Mouse (Mus musculus) heart, embryonic 12.5 days (tissue): ENCODE measurements at regions not wholly inside any gene's neighbourhood (a gene's known extent, or its start where the extent isn't known, plus 50 kb on each side); places are given as distances from the start of the nearest gene placed in this dataset.

Source experiments
- ATAC-seq: fragments of 200-750 bp; cut with Nextera tagmentation; 2 replicates; pipeline ENCODE4 v1.8.0; 2017; ENCODE audit warnings: moderate TSS enrichment, moderate library complexity; ENCODE audit not compliant: insufficient number of reproducible peaks, low FRiP score
- H3K27ac ChIP-seq: fragments of 300-500 bp; sonication (generic); 2 replicates; pipeline ENCODE4 v1.5.1; 2016; ENCODE audit warnings: mild to moderate bottlenecking, moderate library complexity; ENCODE audit not compliant: poor library complexity, severe bottlenecking
- H3K27me3 ChIP-seq: fragments of 300-500 bp; sonication (generic); replicated peaks from 2 replicates; pipeline ENCODE4 v1.6.1; 2016; ENCODE audit warnings: mild to moderate bottlenecking, moderate library complexity
- H3K36me3 ChIP-seq: fragments of 300-500 bp; sonication (generic); 2 replicates; pipeline ENCODE4 v1.6.1; 2016; ENCODE audit warnings: mild to moderate bottlenecking, moderate library complexity
- H3K4me1 ChIP-seq: fragments of 300-500 bp; sonication (generic); replicated peaks from 2 replicates; pipeline ENCODE4 v1.6.1; 2016; ENCODE audit warnings: mild to moderate bottlenecking
- H3K4me2 ChIP-seq: fragments of 300-500 bp; sonication (generic); 2 replicates; pipeline ENCODE4 v1.6.1; 2016; ENCODE audit warnings: mild to moderate bottlenecking, moderate library complexity
- H3K4me3 ChIP-seq: fragments of 300-500 bp; sonication (generic); 2 replicates; pipeline ENCODE4 v1.5.1; 2016; ENCODE audit warnings: mild to moderate bottlenecking
- H3K9ac ChIP-seq: fragments of 300-500 bp; sonication (generic); 2 replicates; pipeline ENCODE4 v1.6.1; 2016; ENCODE audit warnings: mild to moderate bottlenecking, moderate library complexity
- H3K9me3 ChIP-seq: fragments of 300-500 bp; sonication (generic); replicated peaks from 2 replicates; pipeline ENCODE4 v1.6.1; 2016; ENCODE audit warnings: mild to moderate bottlenecking, moderate library complexity
- WGBS: fragments of 180-500 bp; shearing (Covaris S2); methylation state at CpG from one replicate; pipeline ENCODE4 v1.1.7; 2016; 5-methylcytosine and 5-hydroxymethylcytosine counted together

GRCm38 (mm10) chr6:95936504-95936903 lies 176.4 kb upstream of the Fam19a1 start:
- Histone ChIP-seq H3K4me1 (no peaks in the 10 kb centered on the region), H3K4me2 (no peak overlapping the region), H3K36me3 (no peaks in the 10 kb centered on the region), H3K4me3 (no peak overlapping the region), H3K27me3 (no peaks in the 10 kb centered on the region), H3K9ac (no peak overlapping the region), H3K9me3 (no peaks in the 10 kb centered on the region), H3K27ac (no peak overlapping the region)
- no peak for ATAC-seq
- WGBS, result 54% methylated on average over 2 of the region's 2 CpGs

- 55% methylated on average over 4 of the region's 4 CpGs for WGBS
- H3K9ac ChIP-seq, result no peak overlapping the region
- no peaks in the 10 kb centered on the region for H3K9me3 ChIP-seq
- no peak overlapping the region for H3K4me3 ChIP-seq
- H3K27ac ChIP-seq, result no peak overlapping the region
- H3K4me2 ChIP-seq, result no peak overlapping the region
- H3K36me3 ChIP-seq, result no peaks in the 10 kb centered on the region
- H3K4me1 ChIP-seq, result no peaks in the 10 kb centered on the region
- ATAC-seq, result no peak
- no peaks in the 10 kb centered on the region for H3K27me3 ChIP-seq
These were observed 173.9 kb upstream of the Fam19a1 start for GRCm38 (mm10) chr6:95939052-95939451.

DNA sequence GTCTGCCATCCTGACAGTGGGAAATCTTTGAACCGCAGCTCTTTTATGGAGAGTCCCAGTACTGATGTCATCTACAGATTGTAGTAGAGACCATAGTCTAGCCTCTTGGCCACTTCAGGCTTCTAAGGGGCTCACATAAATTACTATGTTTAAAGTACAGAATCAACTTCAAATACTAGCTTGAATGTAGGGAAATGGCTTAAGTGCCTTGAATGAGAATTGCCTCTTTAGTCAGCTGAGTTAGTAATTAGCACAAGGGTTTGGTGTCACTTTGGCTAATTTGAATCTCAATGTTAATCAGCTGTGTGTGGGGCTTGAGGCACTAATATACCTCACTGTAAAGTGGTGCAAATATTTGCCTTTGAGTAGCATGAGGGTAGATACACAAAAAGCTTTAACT lies 152.2 kb upstream of the Fam19a1 start:
- ATAC-seq, result no peak
- Histone ChIP-seq H3K27ac (no peak overlapping the region), H3K4me2 (no peak overlapping the region), H3K36me3 (no peaks in the 10 kb centered on the region), H3K9me3 (no peaks in the 10 kb centered on the region), H3K4me1 (no peaks in the 10 kb centered on the region), H3K9ac (no peak overlapping the region), H3K27me3 (no peaks in the 10 kb centered on the region), H3K4me3 (no peak overlapping the region)
- WGBS, result 86% methylated on average over 1 of the region's 1 CpGs

DNA sequence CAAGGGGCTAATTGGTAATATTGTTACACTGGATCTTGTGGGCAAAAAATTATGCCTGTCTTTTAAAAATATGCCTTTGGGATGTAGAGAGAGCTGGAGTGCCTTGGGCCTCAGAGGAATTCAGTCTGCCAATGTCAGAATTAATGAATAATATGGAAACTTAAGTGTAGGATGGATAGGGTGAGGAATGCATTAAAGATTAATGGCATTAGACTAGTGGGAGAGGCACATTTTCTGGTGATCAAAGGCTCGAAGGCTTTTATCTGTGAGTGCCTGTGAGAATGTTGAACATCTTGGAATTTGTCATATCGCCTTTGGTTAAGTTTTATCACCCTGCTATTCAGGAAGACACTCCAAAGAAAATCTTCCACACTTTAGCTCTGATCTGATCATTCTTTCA lies 146.7 kb upstream of the Fam19a1 start:
- no peaks in the 10 kb centered on the region for H3K27me3 ChIP-seq
- H3K9me3 ChIP-seq, result no peaks in the 10 kb centered on the region
- H3K4me2 ChIP-seq, result no peak overlapping the region
- no peak overlapping the region for H3K9ac ChIP-seq
- 25% methylated on average over 2 of the region's 2 CpGs for WGBS
- no peak overlapping the region for H3K4me3 ChIP-seq
- no peaks in the 10 kb centered on the region for H3K4me1 ChIP-seq
- H3K36me3 ChIP-seq, result no peaks in the 10 kb centered on the region
- ATAC-seq, result no peak
- no peak overlapping the region for H3K27ac ChIP-seq

- H3K4me2 ChIP-seq, result no peak overlapping the region
- H3K27ac ChIP-seq, result no peak overlapping the region
- H3K9ac ChIP-seq, result no peak overlapping the region
- H3K36me3 ChIP-seq, result no peaks in the 10 kb centered on the region
- H3K4me3 ChIP-seq, result no peak overlapping the region
- no peak for ATAC-seq
- 81% methylated on average over 2 of the region's 2 CpGs for WGBS
- H3K27me3 ChIP-seq, result no peaks in the 10 kb centered on the region
- H3K9me3 ChIP-seq, result no peaks in the 10 kb centered on the region
- no peaks in the 10 kb centered on the region for H3K4me1 ChIP-seq
These were observed 137.0 kb upstream of the Fam19a1 start for GRCm38 (mm10) chr6:95975994-95976393.

DNA sequence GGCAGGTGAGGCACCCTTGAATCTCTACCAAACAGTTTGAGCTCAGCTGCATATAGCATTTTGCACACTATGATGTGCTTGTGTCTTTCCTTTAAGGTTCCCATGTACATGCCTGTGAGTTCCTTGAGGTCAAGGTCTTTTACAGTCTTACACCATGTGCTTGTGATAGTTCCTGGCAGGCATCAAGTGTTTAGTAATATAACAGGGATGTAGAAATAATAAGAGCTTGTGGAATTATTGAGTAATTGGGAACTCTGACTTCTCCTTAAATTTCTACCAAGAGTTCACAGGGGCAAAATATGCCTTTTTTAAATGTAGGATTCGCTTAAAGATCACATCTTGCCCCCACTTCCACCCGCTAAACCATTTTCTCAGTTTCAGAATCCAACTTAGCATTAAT lies 115.9 kb upstream of the Fam19a1 start:
- Histone ChIP-seq H3K4me2 (no peak overlapping the region), H3K36me3 (no peaks in the 10 kb centered on the region), H3K27ac (no peak overlapping the region), H3K4me1 (no peaks in the 10 kb centered on the region), H3K4me3 (no peak overlapping the region), H3K9me3 (no peaks in the 10 kb centered on the region), H3K9ac (no peak overlapping the region), H3K27me3 (no peaks in the 10 kb centered on the region)
- 78% methylated on average over 2 of the region's 2 CpGs for WGBS
- ATAC-seq, result no peak

GRCm38 (mm10) chr6:95997741-95998140 lies 115.2 kb upstream of the Fam19a1 start:
- ATAC-seq, result no peak
- no peak overlapping the region for H3K4me3 ChIP-seq
- H3K9me3 ChIP-seq, result no peaks in the 10 kb centered on the region
- no peaks in the 10 kb centered on the region for H3K27me3 ChIP-seq
- H3K27ac ChIP-seq, result no peak overlapping the region
- H3K36me3 ChIP-seq, result no peaks in the 10 kb centered on the region
- 71% methylated on average over 3 of the region's 3 CpGs for WGBS
- H3K9ac ChIP-seq, result no peak overlapping the region
- H3K4me2 ChIP-seq, result no peak overlapping the region
- no peaks in the 10 kb centered on the region for H3K4me1 ChIP-seq

DNA sequence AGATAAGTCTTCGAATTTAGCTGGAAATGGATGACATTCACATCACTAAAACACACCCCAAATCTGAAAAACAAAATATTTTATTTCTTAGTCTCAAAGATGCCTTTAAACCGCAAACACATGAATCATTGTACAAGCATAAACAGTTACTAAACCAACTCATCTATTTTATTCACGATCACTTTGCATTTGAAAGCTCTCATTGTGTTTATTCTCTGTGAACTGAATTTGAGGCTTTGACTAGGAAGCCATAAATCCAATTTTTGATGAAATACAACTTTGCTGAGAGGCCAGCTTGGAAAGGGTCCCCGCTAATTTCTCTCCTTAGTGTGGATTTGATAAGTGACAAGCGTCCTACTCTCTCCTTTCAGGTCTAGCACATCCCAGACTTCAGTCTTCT lies 113.5 kb upstream of the Fam19a1 start:
- 82% methylated on average over 5 of the region's 5 CpGs for WGBS
- no peaks in the 10 kb centered on the region for H3K9me3 ChIP-seq

DNA sequence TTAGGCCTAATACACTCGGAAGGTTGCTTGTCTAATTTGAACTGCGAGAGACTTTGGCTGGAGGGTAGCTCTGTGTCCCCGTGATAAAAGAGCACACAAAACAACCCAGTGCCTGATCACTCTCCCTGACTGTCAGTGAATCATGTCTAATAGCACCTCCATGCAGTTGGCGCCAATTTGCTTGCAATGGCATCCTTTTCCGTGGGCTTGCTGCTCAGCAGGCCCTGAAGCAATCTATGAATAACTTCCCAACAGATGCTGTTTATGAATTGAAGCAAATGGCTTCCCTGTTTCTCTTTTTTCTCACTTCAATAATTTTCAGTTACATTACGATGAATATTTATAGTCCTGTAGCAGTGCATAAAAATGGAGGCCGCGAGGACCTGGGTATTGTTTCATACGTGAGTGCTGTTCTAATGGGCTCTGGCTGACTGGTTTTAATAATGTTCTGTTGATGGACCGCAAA lies 112.9 kb upstream of the Fam19a1 start:
- Histone ChIP-seq H3K4me2 (no peak overlapping the region), H3K4me1 (no peaks in the 10 kb centered on the region), H3K36me3 (no peaks in the 10 kb centered on the region), H3K27me3 (no peaks in the 10 kb centered on the region), H3K9ac (no peak overlapping the region), H3K9me3 (no peaks in the 10 kb centered on the region), H3K4me3 (no peak overlapping the region), H3K27ac (no peak overlapping the region)
- WGBS, result 85% methylated on average over 10 of the region's 10 CpGs
- ATAC-seq, result no peak

More for the DNA sequence above, 113.5 kb upstream of the Fam19a1 start:
- no peaks in the 10 kb centered on the region for H3K36me3 ChIP-seq
- no peaks in the 10 kb centered on the region for H3K4me1 ChIP-seq
- ATAC-seq, result no peak
- no peak overlapping the region for H3K27ac ChIP-seq
- no peak overlapping the region for H3K4me2 ChIP-seq
- no peak overlapping the region for H3K4me3 ChIP-seq
- H3K27me3 ChIP-seq, result no peaks in the 10 kb centered on the region
- H3K9ac ChIP-seq, result no peak overlapping the region

DNA sequence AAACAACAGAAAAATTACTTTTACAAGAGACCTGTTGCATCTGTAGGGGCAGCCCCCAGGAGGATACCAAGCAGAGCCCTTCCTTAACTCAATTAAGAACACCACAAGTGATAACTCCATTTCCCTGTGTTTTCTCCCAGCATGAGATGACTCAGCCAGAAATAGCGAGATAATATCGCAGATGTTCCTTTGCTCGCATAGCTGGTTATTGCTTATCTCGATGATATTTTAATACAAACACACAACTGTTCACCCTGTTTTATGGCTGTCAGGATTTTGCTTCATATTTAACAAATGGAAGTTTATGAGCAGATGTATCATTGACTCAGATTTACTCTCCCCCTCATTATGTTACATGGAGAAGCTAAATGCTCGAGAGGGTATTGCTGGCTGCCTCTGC lies 101.7 kb upstream of the Fam19a1 start:
- no peak overlapping the region for H3K4me3 ChIP-seq
- H3K4me1 ChIP-seq, result no peaks in the 10 kb centered on the region
- H3K9ac ChIP-seq, result no peak overlapping the region
- H3K36me3 ChIP-seq, result no peaks in the 10 kb centered on the region
- H3K4me2 ChIP-seq, result no peak overlapping the region
- ATAC-seq, result no peak
- no peaks in the 10 kb centered on the region for H3K27me3 ChIP-seq
- 60% methylated on average over 5 of the region's 5 CpGs for WGBS
- no peaks in the 10 kb centered on the region for H3K9me3 ChIP-seq
- H3K27ac ChIP-seq, result no peak overlapping the region

- H3K9ac ChIP-seq, result no peak overlapping the region
- no peak overlapping the region for H3K27ac ChIP-seq
- no peak overlapping the region for H3K4me2 ChIP-seq
- ATAC-seq, result no peak
- H3K9me3 ChIP-seq, result no peaks in the 10 kb centered on the region
- H3K4me1 ChIP-seq, result no peaks in the 10 kb centered on the region
- WGBS, result 64% methylated on average over 7 of the region's 7 CpGs
- H3K4me3 ChIP-seq, result no peak overlapping the region
- no peaks in the 10 kb centered on the region for H3K27me3 ChIP-seq
- H3K36me3 ChIP-seq, result no peaks in the 10 kb centered on the region
These were observed 84.8 kb upstream of the Fam19a1 start for GRCm38 (mm10) chr6:96028022-96028704.

GRCm38 (mm10) chr6:96043711-96044110 lies 69.2 kb upstream of the Fam19a1 start:
- no peaks in the 10 kb centered on the region for H3K9me3 ChIP-seq
- H3K4me2 ChIP-seq, result no peak overlapping the region
- H3K36me3 ChIP-seq, result no peaks in the 10 kb centered on the region
- H3K4me1 ChIP-seq, result no peaks in the 10 kb centered on the region
- WGBS, result 66% methylated on average over 4 of the region's 4 CpGs
- no peak overlapping the region for H3K9ac ChIP-seq
- no peaks in the 10 kb centered on the region for H3K27me3 ChIP-seq
- no peak for ATAC-seq
- no peak overlapping the region for H3K4me3 ChIP-seq
- H3K27ac ChIP-seq, result no peak overlapping the region
